Mouse (Mus musculus) 3T3-L1 (cell line): ENCODE data around the gene Olfr495.

ENCODE experiments used
- DNase-seq: peaks from one replicate; pipeline ENCODE4 v3.0.0-alpha.2; 2015; ENCODE audit warnings: low read depth, low spot score

The Olfr495 gene

DNA sequence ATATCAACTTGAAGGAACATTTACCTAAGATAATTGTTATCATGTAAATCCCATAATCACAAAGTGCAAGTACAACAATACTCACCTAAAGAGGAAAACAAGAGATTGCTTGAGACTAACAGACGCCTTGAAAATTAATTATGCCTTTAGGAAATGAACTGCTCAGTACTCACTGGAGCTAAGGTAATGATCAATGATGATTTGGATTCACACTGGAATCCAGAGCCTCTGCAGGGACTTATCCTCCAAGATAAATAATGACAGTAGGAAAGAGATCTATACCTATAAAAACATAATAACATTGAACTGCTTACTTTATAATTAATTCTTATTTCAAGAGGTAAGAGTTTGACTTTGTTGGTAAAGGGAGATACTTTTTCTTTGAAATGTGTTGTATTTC is at the start of gene Olfr495:
Gene Olfr495 (plus strand): TSS at position 301 of the 400 bp plus-strand sequence.
- no peak for DNase-seq

DNA sequence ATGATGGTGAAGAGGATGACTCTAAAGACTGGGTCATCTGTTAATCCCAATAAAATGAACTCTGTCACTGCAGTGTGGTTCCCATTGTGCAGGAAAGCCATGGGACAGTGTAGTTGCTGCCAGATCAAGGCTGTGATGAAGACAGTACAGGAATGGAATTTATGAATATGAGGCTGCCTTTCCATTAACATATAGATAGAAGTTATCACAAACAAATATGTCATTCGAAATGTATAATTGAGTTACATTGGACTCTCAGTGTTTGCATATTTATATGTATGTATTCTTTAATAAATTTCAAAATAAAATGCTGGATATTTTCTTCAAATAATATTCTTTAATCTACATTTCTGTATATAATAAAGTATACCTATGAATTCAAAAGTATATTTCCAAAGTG is 46.1 kb upstream of the Olfr495 start, which contains the start of gene Olfr493:
Gene Olfr493 (minus strand): TSS at position 101 of the 400 bp plus-strand sequence.
- DNase-seq = no peak

DNA sequence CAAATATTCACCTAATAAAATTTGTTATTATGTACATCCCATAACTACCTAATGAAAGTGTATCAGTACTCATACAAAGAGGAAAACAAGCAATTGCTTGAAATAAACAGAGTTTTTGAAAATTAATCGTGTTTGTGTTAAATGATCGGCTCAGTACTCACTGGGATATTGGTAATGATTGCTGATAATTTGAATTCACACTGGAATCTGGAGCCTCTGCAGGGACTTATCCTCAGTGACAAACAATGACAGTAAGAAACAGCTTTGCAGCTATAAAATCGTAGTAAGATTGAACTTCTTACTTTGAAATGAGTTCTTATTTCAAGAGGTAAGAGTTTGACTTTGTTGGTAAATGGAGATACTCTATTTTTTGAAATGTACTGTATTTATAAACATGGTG is 27.9 kb upstream of the Olfr495 start, which contains the start of gene Olfr494:
Gene Olfr494 (plus strand): TSS at position 301 of the 400 bp plus-strand sequence.
- DNase-seq = no peak

DNA sequence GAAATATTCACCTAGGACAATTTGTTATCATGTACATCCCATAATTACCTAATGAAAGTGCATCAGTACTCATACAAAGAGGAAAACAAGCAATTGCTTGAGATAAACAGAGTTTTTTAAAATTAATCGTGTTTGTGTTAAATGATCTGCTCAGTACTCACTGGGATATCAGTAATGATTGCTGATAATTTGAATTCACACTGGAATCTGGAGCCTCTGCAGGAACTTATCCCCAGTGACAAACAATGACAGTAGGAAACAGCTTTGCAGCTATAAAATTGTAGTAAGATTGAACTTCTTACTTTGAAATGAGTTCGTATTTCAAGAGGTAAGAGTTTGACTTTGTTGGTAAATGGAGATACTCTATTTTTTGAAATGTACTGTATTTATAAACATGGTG is 27.2 kb downstream of the Olfr495 start, which contains the start of gene Olfr497:
Gene Olfr497 (plus strand): TSS at position 301 of the 400 bp plus-strand sequence.
- DNase-seq = no peak
